Mouse (Mus musculus) spleen, embryonic (tissue): ENCODE measurements around the gene Luzp1.

Experiments used
- CTCF ChIA-PET: fragments of 350-600 bp; sonication (Branson Sonifier 250); formaldehyde crosslinking; loops from one replicate; lab custom pipeline; 2022; lab: Charles Lee

Gene Luzp1

GRCm38 (mm10) chr4:136462086-136462838, 7.3 kb upstream of the Luzp1 start, which contains the start of gene 6030445D17Rik:
6030445D17Rik (plus strand) TSS chr4:136462250.
- CTCF ChIA-PET, result interaction anchor here (0.7 kb wide), 1 partner anchor 64 kb away, joined by 8 read pairs; no protein-coding TSS in a partner anchor

GRCm38 (mm10) chr4:136462839-136463178, 6.8 kb upstream of the Luzp1 start:
- CTCF ChIA-PET, result interaction anchor here (0.7 kb wide), 1 partner anchor 63 kb away, joined by 8 read pairs; no protein-coding TSS in a partner anchor

- CTCF ChIA-PET, result no interaction called here
Measured at GRCm38 (mm10) chr4:136463436-136463835, 6.1 kb upstream of the Luzp1 start.

GRCm38 (mm10) chr4:136466226-136466625, 3.3 kb upstream of the Luzp1 start:
- CTCF ChIA-PET, result interaction anchor here (0.7 kb wide), 1 partner anchor 1643 kb away, joined by 5 read pairs; no protein-coding TSS in a partner anchor

- CTCF ChIA-PET, result no interaction called here
Measured at GRCm38 (mm10) chr4:136468553-136469327, 821 bp upstream of the Luzp1 start.

GRCm38 (mm10) chr4:136469941-136470346, 383 bp downstream of the Luzp1 start:
- CTCF ChIA-PET, result interaction anchor here (0.6 kb wide), 2 partner anchors 56 to 90 kb away, joined by 3 read pairs; no protein-coding TSS in a partner anchor

- CTCF ChIA-PET, result interaction anchor here (0.6 kb wide), 2 partner anchors 56 to 89 kb away, joined by 3 read pairs; no protein-coding TSS in a partner anchor
Measured at GRCm38 (mm10) chr4:136470347-136471071, 948 bp downstream of the Luzp1 start.

- CTCF ChIA-PET, result interaction anchor here (0.5 to 0.6 kb wide), 2 partner anchors 75 to 151 kb away, joined by 3 read pairs; no protein-coding TSS in a partner anchor
Measured at GRCm38 (mm10) chr4:136476692-136477091, 7.1 kb downstream of the Luzp1 start.

GRCm38 (mm10) chr4:136486549-136486948, 17.0 kb downstream of the Luzp1 start:
- CTCF ChIA-PET, result no interaction called here

GRCm38 (mm10) chr4:136495993-136496392, 26.4 kb downstream of the Luzp1 start:
- CTCF ChIA-PET, result no interaction called here

- CTCF ChIA-PET, result no interaction called here
Measured at GRCm38 (mm10) chr4:136505426-136506215, 36.1 kb downstream of the Luzp1 start.

- CTCF ChIA-PET, result interaction anchor here (0.6 to 0.7 kb wide), 2 partner anchors 9 to 147 kb away, joined by 3 read pairs; no protein-coding TSS in a partner anchor
Measured at GRCm38 (mm10) chr4:136509857-136510256, 40.3 kb downstream of the Luzp1 start.

- CTCF ChIA-PET, result interaction anchor here (0.7 kb wide), 1 partner anchor 110 kb away, joined by 3 read pairs; no protein-coding TSS in a partner anchor
Measured at GRCm38 (mm10) chr4:136511708-136512107, 42.1 kb downstream of the Luzp1 start.

GRCm38 (mm10) chr4:136512905-136513304, 43.3 kb downstream of the Luzp1 start:
- CTCF ChIA-PET, result no interaction called here

- CTCF ChIA-PET, result no interaction called here
Measured at GRCm38 (mm10) chr4:136518141-136518540, 48.6 kb downstream of the Luzp1 start.

GRCm38 (mm10) chr4:136518576-136518975, 49.0 kb downstream of the Luzp1 start:
- CTCF ChIA-PET, result interaction anchor here (1.0 kb wide), 1 partner anchor 105 kb away, joined by 3 read pairs; no protein-coding TSS in a partner anchor

- CTCF ChIA-PET, result no interaction called here
Measured at GRCm38 (mm10) chr4:136519866-136520265, 50.3 kb downstream of the Luzp1 start.

GRCm38 (mm10) chr4:136521898-136522297, 52.3 kb downstream of the Luzp1 start:
- CTCF ChIA-PET, result no interaction called here

GRCm38 (mm10) chr4:136524309-136524708, 54.7 kb downstream of the Luzp1 start:
- CTCF ChIA-PET, result no interaction called here

- CTCF ChIA-PET, result interaction anchor here (0.5 to 1.6 kb wide), 5 partner anchors 37 to 95 kb away, joined by 3 to 13 read pairs (median 5); partner anchors contain the start of gene 6030445D17Rik
Measured at GRCm38 (mm10) chr4:136526412-136526811, 56.9 kb downstream of the Luzp1 start.
